Mouse (Mus musculus) hematopoietic stem cell, adult 5-6 weeks (primary cell): ENCODE measurements around the gene Akap1. TPM values are rescaled to one million over a fixed set of nuclear protein-coding genes. Genes with fewer than 3 reads are reported as not detected.

ENCODE experiments used
- ATAC-seq, 2 experiments: fragments of 125-278 bp in 1 of 2; replicated peaks in 1 of 2; 2 replicates each; pipeline ENCODE4 v1.8.0; 2016 to 2017; ENCODE audit warnings: inconsistent platforms in 2 of 2, mild to moderate bottlenecking in 2 of 2, moderate number of reproducible peaks in 2 of 2, low read depth in 1 of 2, moderate TSS enrichment in 1 of 2; ENCODE audit not compliant: low FRiP score in 2 of 2, poor library complexity in 2 of 2, severe bottlenecking in 2 of 2, insufficient read depth in 1 of 2, low TSS enrichment in 1 of 2
- total RNA-seq: library from RNA; stranded (forward); fragments of 172-1452, 232-1000 nt; gene quantifications from 2 replicates; pipeline ENCODE4 v1.2.3, GENCODE M21; 2017

Gene Akap1
- total RNA-seq, 1 experiment from 2014 or later: 22.4 TPM

- no peak for ATAC-seq
Observed at GRCm38 (mm10) chr11:88852806-88853205, 11.6 kb downstream of the Akap1 start.

GRCm38 (mm10) chr11:88851049-88851825, 13.1 kb downstream of the Akap1 start:
- ATAC-seq: no peak

GRCm38 (mm10) chr11:88849732-88850131, 14.7 kb downstream of the Akap1 start:
- peak; percentile 29 to 43; a peak in 2 of 4 replicates for ATAC-seq

- ATAC-seq: no peak
Observed at GRCm38 (mm10) chr11:88849284-88849683, 15.1 kb downstream of the Akap1 start.

GRCm38 (mm10) chr11:88848590-88848989, 15.8 kb downstream of the Akap1 start:
- peak; percentile 30 to 60; a peak in 2 of 4 replicates for ATAC-seq

- ATAC-seq: no peak
Observed at GRCm38 (mm10) chr11:88847281-88848006, 16.9 kb downstream of the Akap1 start.

- ATAC-seq: no peak
Observed at GRCm38 (mm10) chr11:88844384-88844783, 20.0 kb downstream of the Akap1 start.

GRCm38 (mm10) chr11:88843305-88843704, 21.1 kb downstream of the Akap1 start:
- ATAC-seq: no peak

- no peak for ATAC-seq
Observed at GRCm38 (mm10) chr11:88842315-88842975, 21.9 kb downstream of the Akap1 start.

- 0 out of 4 replicates have a peak, but pooled peaks of 1 of the 2 experiments have one; percentile 56 for ATAC-seq
Observed at GRCm38 (mm10) chr11:88841406-88841805, 23.0 kb downstream of the Akap1 start.

GRCm38 (mm10) chr11:88840724-88841350, 23.5 kb downstream of the Akap1 start:
- ATAC-seq: no peak

- ATAC-seq: no peak
Observed at GRCm38 (mm10) chr11:88840292-88840691, 24.1 kb downstream of the Akap1 start.

GRCm38 (mm10) chr11:88839379-88839778, 25.0 kb downstream of the Akap1 start:
- no peak for ATAC-seq

- ATAC-seq: no peak
Observed at GRCm38 (mm10) chr11:88838630-88839029, 25.8 kb downstream of the Akap1 start.

GRCm38 (mm10) chr11:88834606-88835005, 29.8 kb downstream of the Akap1 start:
- ATAC-seq: no peak

GRCm38 (mm10) chr11:88834134-88834533, 30.3 kb downstream of the Akap1 start:
- ATAC-seq: no peak

GRCm38 (mm10) chr11:88833099-88833498, 31.3 kb downstream of the Akap1 start:
- no peak for ATAC-seq
